In the genomic region with DNA sequence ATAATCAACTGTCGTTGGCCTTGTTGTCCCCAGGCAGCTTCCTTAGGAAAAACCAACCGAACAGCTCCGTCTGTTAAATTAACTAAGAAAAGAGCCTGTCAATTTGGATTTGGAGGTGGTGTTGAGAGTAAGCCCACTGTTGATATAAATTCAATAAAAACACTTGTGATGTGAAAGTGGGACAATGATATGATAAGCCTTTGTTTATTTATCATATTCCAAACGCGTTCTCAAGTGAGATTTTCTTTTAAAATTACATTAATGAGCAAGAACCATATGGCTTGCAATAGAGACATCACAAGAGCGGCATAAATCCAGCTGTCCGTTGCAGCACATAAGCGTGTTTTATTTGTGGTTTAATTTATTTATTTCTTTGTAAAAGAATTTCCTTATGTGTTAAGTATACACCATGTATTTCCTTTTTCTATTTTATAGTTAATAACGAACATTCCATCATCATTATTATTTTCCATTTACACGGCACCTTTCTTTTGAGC, we compare ENCODE assay signal across 17 mouse cellular contexts.
"Had no signal": no experiment of that assay in that cellular context is flagged by ENCODE, and none has a peak within 500 bp of the region (broad histone marks: within the 10 kb centered on the region; RNA-seq: fewer than 3 reads in every experiment).

No protein-coding gene starts in this region.

- H3K27ac ChIP-seq: lung, embryonic 15.5 days; macrophage; midbrain, embryonic 13.5 days; midbrain, embryonic 15.5 days; neural tube, embryonic 12.5 days; stomach, embryonic 15.5 days; stomach, postnatal 0 days had no signal

- H3K9me3 ChIP-seq: lung, embryonic 15.5 days; megakaryocyte, embryonic 14.5 days; midbrain, embryonic 13.5 days; midbrain, embryonic 15.5 days; neural tube, embryonic 12.5 days; stomach, embryonic 15.5 days had no signal

- H3K4me3 ChIP-seq: lung, embryonic 15.5 days; megakaryocyte, embryonic 14.5 days; midbrain, embryonic 13.5 days; midbrain, embryonic 15.5 days; neural tube, embryonic 12.5 days; stomach, embryonic 15.5 days had no signal

- H3K27me3 ChIP-seq: lung, embryonic 15.5 days; megakaryocyte, embryonic 14.5 days; midbrain, embryonic 13.5 days; midbrain, embryonic 15.5 days; neural tube, embryonic 12.5 days; stomach, embryonic 15.5 days had no signal

- ATAC-seq: lung, postnatal 0 days; midbrain, embryonic 13.5 days; midbrain, embryonic 15.5 days had no signal

- H3K36me3 ChIP-seq: lung, embryonic 15.5 days; midbrain, embryonic 13.5 days; midbrain, embryonic 15.5 days; neural tube, embryonic 12.5 days; stomach, embryonic 15.5 days had no signal

- H3K9ac ChIP-seq: lung, embryonic 15.5 days; midbrain, embryonic 13.5 days; midbrain, embryonic 15.5 days; neural tube, embryonic 12.5 days; stomach, embryonic 15.5 days had no signal

- H3K4me2 ChIP-seq: lung, embryonic 15.5 days; midbrain, embryonic 11.5 days; midbrain, embryonic 13.5 days; midbrain, embryonic 15.5 days; neural tube, embryonic 12.5 days; stomach, embryonic 15.5 days had no signal

- H3K4me1 ChIP-seq: lung, embryonic 15.5 days; megakaryocyte, embryonic 14.5 days; midbrain, embryonic 13.5 days; midbrain, embryonic 15.5 days; neural tube, embryonic 12.5 days; stomach, embryonic 15.5 days had no signal

- DNase-seq: lung, adult 2 months; lung, postnatal 14 days; lung, postnatal 36 days; right cerebral cortex, postnatal 14 days; thymus, adult 2 months; thymus, postnatal 25 days; thymus, postnatal 4 days had no signal
